Mouse (Mus musculus): ENCODE results near the gene Myh7b. TPM values are rescaled to one million over a fixed set of nuclear protein-coding genes. Genes with fewer than 3 reads are reported as not detected.

Gene Myh7b
- total and polyA plus RNA-seq, 3 experiments = 2.2 to 5.9 TPM; not detected in 1

GRCm38 (mm10) chr2:155628112-155628511 lies 17.1 kb downstream of the Myh7b start:
- peaks cover 0 to 6% of the 10 kb centered on the region in 2 experiments; a peak in 2 of 4 replicates for H3K36me3 ChIP-seq (ENCODE audit: control insufficient read depth in 1 of 2, insufficient read depth in 2 of 2, low read length in 2 of 2)
- H3K4me3 ChIP-seq (ENCODE audit: control insufficient read depth in 1 of 2, insufficient read depth in 1 of 2, low read depth in 2 of 2, low read length in 2 of 2) = no peak overlapping the region
- no peak for DNase-seq (ENCODE audit: low read depth, low spot score)
- no peaks in the 10 kb centered on the region for H3K9me3 ChIP-seq (replicated peaks; ENCODE audit: insufficient read depth, low read length)
- H3K79me2 ChIP-seq (ENCODE audit: control insufficient read depth, insufficient read depth, low read length, poor library complexity) = no peaks in the 10 kb centered on the region; the same call in 1 of the 2 replicates
- H3K27me3 ChIP-seq (ENCODE audit: control insufficient read depth in 1 of 2, insufficient read depth in 2 of 2, low read length in 2 of 2) = no peaks in the 10 kb centered on the region
- peaks cover 0 to 12% of the 10 kb centered on the region in 2 experiments; a peak in 2 of 4 replicates for H3K4me1 ChIP-seq (ENCODE audit: control insufficient read depth in 1 of 2, insufficient read depth in 2 of 2, low read length in 2 of 2)
- no peak overlapping the region for H3K27ac ChIP-seq (ENCODE audit: control insufficient read depth, low read depth, low read length)
- no peak overlapping the region for H3K9ac ChIP-seq (ENCODE audit: control insufficient read depth, low read depth, low read length, poor library complexity, severe bottlenecking)
- TF ChIP-seq ZNF384 (IDR thresholded peaks at IDR 0.05; ENCODE audit: low read depth, low read length) (no peak), GABPA (IDR thresholded peaks at IDR 0.05; ENCODE audit: low read depth, low read length) (no peak), UBTF (IDR thresholded peaks at IDR 0.05; ENCODE audit: borderline replicate concordance, insufficient read depth, low read depth, low read length) (no peak), ETS1 (IDR thresholded peaks at IDR 0.05; ENCODE audit: low read depth, low read length) (no peak), MYC (IDR thresholded peaks at IDR 0.05; ENCODE audit: low read depth, low read length) (no peak), SMC3 (IDR thresholded peaks at IDR 0.05; ENCODE audit: low read depth, low read length) (no peak)

- Histone ChIP-seq H3K4me1 (ENCODE audit: control insufficient read depth in 1 of 2, insufficient read depth in 2 of 2, low read length in 2 of 2) (peaks cover 0 to 8% of the 10 kb centered on the region in 2 experiments; a peak in 2 of 4 replicates), H3K36me3 (ENCODE audit: control insufficient read depth in 1 of 2, insufficient read depth in 2 of 2, low read length in 2 of 2) (peaks cover 0 to 6% of the 10 kb centered on the region in 2 experiments; a peak in 2 of 4 replicates), H3K27ac (ENCODE audit: control insufficient read depth, low read depth, low read length) (no peak overlapping the region), H3K4me3 (ENCODE audit: control insufficient read depth in 1 of 2, insufficient read depth in 1 of 2, low read depth in 2 of 2, low read length in 2 of 2) (no peak overlapping the region), H3K79me2 (ENCODE audit: control insufficient read depth, insufficient read depth, low read length, poor library complexity) (no peaks in the 10 kb centered on the region; the same call in 1 of the 2 replicates), H3K9ac (ENCODE audit: control insufficient read depth, low read depth, low read length, poor library complexity, severe bottlenecking) (no peak overlapping the region), H3K27me3 (ENCODE audit: control insufficient read depth in 1 of 2, insufficient read depth in 2 of 2, low read length in 2 of 2) (no peaks in the 10 kb centered on the region), H3K9me3 (replicated peaks; ENCODE audit: insufficient read depth, low read length) (no peaks in the 10 kb centered on the region)
- no peak for DNase-seq (ENCODE audit: low read depth, low spot score)
- TF ChIP-seq ZKSCAN1 (IDR thresholded peaks at IDR 0.05; ENCODE audit: low read depth, low read length) = no peak
- TF ChIP-seq E2F4 (IDR thresholded peaks at IDR 0.05; ENCODE audit: borderline replicate concordance, low read depth, low read length) = no peak
- TF ChIP-seq MAFK (IDR thresholded peaks at IDR 0.05; ENCODE audit: borderline replicate concordance, low read depth, low read length) = no peak
- TF ChIP-seq MYC (IDR thresholded peaks at IDR 0.05; ENCODE audit: low read depth, low read length) = no peak
- TF ChIP-seq CHD1 (IDR thresholded peaks at IDR 0.05; ENCODE audit: low read depth, low read length) = no peak
- TF ChIP-seq ELF1 (IDR thresholded peaks at IDR 0.05; ENCODE audit: low read depth, low read length) = no peak
- no peak for TF ChIP-seq MAZ (IDR thresholded peaks at IDR 0.05; ENCODE audit: low read depth, low read length)
- no peak for TF ChIP-seq JUND (IDR thresholded peaks at IDR 0.05; ENCODE audit: low read depth, low read length)
- TF ChIP-seq USF2 (IDR thresholded peaks at IDR 0.05; ENCODE audit: borderline replicate concordance in 1 of 2, insufficient read depth in 1 of 2, low read depth in 1 of 2, low read length in 2 of 2) = no peak
- TF ChIP-seq TBP (IDR thresholded peaks at IDR 0.05; ENCODE audit: low read depth, low read length) = no peak
- TF ChIP-seq BHLHE40 (IDR thresholded peaks at IDR 0.05; ENCODE audit: borderline replicate concordance, low read depth, low read length) = no peak
- TF ChIP-seq HCFC1 (IDR thresholded peaks at IDR 0.05; ENCODE audit: low read depth, low read length) = no peak
- TF ChIP-seq TAL1 (IDR thresholded peaks at IDR 0.05; ENCODE audit: low read length) = no peak
- TF ChIP-seq SIN3A (IDR thresholded peaks at IDR 0.05; ENCODE audit: low read length) = no peak
- no peak for TF ChIP-seq SMC3 (IDR thresholded peaks at IDR 0.05; ENCODE audit: low read depth, low read length)
- TF ChIP-seq MAX (IDR thresholded peaks at IDR 0.05; ENCODE audit: low read length) = no peak
- TF ChIP-seq POLR2AphosphoS5 (IDR thresholded peaks at IDR 0.05; ENCODE audit: borderline replicate concordance, low read depth, low read length) = no peak
- no peak for TF ChIP-seq ETS1 (IDR thresholded peaks at IDR 0.05; ENCODE audit: low read depth, low read length)
- TF ChIP-seq ZC3H11A (IDR thresholded peaks at IDR 0.05; ENCODE audit: low read depth, low read length) = no peak
- TF ChIP-seq EP300 (IDR thresholded peaks at IDR 0.05; ENCODE audit: low read depth in 1 of 2, low read length in 2 of 2) = no peak
Measured at GRCm38 (mm10) chr2:155628519-155628918, 17.5 kb downstream of the Myh7b start.
